Mouse (Mus musculus): ENCODE measurements around the gene Map2k2. TPM values are rescaled to one million over a fixed set of nuclear protein-coding genes. Genes with fewer than 3 reads are reported as not detected.
A peak's percentile ranks its signal among the peaks of the same experiment; 100 is the strongest.

The Map2k2 gene
- total RNA-seq, 2 experiments from 2014 or later, result 129 to 131 TPM

DNA sequence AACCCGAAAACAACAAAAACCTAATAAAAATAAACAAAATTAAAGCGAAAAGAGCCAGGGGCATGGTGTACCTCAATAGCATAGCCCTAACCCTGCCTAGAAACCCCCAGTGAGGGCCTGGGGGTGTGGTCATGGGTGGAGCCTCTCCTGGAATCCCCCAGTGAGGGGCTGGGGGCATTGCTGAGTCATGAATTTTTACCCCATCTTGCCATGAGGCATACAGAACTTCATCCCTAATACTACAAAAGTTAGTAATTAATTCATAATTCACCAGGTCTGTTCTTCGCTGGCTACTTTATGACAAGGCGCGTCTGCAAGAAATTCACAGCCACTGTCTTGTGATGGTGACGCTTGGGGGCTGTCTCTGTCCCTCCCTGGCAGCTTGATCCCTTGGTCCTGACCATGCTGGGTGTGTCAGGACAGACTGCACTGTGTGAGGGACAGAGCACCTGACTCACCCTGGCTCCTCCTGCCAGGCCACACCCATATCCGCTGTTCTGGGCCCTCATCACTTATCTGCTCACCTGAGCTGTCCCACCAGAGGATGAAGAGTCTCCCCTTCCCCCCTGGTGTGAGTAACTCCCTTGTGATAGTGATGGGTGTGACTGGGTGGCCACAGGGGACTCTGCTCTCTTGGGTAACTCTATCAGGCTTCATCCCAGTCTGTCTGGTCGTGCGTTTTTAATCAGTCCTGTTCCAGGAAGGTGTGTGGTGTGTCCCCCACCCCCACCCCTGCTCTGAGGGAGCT, 10.6 kb upstream of the Map2k2 start:
- no peak for DNase-seq
- intact Hi-C loops (cut with DNase I), result no loop called here

DNA sequence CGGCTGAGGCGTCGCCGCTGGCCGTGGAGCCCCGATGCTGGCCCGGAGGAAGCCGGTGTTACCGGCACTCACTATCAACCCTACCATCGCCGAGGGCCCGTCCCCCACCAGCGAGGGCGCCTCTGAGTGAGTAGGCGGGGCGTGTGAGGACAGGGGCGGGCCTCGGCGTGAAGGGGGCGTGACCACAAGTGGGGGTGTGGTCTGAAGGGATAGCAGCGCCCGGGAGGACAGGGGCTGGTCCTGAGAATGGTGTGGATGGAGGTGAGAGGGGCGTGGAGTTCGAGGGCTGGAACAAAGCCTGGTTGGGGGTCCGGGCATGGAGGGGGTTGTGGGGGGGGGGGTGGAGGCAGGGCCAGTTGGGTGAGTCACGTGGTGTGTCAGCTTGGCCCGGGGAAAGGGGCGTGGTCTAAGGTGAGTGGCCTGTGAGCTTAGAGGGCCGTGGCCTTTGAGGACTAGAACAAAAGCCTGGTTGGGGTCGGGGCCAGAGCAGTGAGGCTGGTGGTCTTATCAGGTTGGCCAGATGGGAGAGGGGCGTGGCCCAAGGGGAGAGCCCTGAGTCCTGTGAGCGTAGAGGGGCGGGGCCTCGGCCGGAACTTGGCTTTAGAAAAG, 502 bp downstream of the Map2k2 start:
- peak; percentile 88 to 92 for DNase-seq
- intact Hi-C loops (cut with DNase I), result loop anchor here (2.0 kb wide), 1 partner anchor 27 kb away; no protein-coding TSS in a partner anchor

DNA sequence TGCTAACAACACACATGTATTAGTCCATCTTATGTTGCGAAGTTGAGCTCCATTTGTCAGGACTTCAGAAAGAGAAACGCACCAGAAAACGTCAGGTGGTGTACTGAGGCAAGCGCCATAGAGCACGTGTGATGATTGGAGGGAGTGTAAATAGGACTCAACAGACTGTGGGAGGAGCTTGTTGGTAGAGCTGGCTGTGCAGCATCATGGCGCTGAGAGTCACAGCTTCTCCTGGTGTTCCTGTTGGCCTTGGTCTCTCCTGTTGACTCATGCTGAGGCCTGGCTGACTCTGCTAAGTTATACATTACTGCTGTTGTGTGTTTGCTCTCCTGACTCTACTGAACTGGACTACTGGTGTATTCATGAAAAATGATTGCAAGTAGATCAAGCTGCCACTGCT, 7.2 kb downstream of the Map2k2 start:
- no peak for DNase-seq
- intact Hi-C loops (cut with DNase I), result no loop called here

DNA sequence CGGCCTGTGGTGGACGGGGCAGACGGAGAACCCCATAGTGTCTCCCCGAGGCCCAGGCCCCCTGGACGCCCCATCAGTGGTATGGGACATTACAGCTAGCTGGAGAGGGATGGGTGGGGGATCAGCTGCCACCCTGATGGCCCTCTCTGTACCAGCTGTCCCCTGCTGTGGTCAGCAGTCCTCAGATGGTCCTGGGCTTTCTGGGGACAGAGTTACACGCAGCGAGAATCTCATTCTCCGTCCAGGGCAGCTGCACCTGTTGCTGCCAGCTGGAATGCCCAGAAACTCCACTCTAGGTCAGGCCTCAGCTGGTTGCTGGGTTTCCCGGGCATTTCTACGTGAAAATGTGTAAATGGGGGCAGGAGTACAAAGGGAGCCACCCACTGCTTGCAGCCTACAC, 13.9 kb downstream of the Map2k2 start:
- intact Hi-C loops (cut with DNase I), result no loop called here
- DNase-seq, result no peak

DNA sequence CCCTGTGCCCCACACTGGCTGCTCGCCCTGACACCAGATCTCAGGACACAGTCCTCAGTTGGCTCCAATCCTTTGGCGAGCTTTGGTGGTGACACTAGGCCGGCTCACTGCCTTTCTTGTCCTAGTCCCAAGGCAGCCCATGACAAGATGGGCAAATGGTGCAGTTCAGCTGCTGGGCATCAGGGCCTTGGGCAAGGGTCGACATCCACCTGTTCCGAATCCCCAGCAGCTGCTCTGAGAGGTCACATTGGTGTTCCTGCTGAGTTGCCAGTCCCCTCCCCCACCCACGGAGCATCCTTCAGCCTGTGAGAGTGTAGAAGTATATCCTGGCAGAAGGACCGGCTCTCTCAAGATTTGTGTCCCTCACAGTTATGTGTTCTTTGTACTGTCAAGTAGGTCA, 14.9 kb downstream of the Map2k2 start:
- intact Hi-C loops (cut with DNase I), result no loop called here

DNA sequence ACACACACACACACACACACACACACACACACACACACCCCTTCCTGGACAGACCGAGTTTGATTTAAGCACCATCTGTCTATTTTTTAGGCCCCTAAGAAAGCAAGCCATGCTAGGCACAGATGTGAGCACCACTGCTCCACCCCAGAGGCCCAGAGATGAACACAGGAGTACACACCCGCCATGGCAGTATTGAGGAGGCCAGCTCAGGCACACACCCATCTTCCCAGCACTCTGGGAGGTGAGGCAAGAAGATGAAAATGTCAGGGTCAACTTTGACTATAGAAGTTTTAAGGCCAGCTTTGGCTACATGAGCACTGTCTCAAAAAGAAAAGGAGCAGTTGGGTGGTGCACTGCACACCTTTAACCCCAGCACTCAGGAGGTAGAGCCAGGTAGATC, 17.2 kb downstream of the Map2k2 start:
- no peak for DNase-seq
- intact Hi-C loops (cut with DNase I), result no loop called here

More for the DNA sequence above, 14.9 kb downstream of the Map2k2 start:
- DNase-seq, result no peak

DNA sequence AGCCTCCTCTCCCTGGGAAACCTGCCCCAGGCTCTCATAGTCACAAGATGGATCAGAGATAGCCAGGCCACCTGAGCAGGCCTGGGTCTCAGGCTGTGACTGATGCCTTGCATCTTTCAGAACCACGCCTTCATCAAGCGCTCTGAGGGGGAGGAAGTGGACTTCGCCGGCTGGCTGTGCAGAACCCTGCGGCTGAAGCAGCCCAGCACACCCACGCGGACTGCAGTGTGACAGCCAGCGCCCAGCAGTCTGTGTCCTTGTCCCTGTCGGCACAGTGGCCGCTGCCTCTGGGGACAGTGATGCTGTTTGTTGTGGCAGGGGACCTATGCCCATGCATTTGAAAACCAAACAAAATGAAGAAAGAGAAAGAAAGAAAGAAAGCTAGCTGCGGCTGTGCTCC, 17.8 kb downstream of the Map2k2 start:
- no peak for DNase-seq
- intact Hi-C loops (cut with DNase I), result no loop called here

DNA sequence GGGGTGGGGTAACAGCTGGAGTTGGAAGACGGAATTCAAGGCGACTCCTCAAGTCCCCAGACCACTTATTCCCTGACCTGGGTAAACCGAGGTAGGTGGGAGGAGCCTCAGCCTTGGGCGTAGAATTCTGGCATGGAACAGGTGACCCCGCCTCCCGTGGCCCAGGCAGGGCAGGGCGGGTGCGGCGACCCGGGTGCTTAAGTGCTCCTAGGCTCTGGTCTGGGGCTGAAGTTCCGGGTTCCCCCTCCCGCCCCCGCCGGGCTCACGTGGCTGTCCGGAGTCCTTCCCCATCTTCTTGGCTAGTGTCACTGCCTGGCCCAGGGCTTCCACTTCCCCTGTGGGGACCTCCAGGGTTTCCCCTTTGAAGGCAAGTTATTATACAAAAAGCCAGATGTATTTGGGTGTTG, 28.5 kb downstream of the Map2k2 start:
- intact Hi-C loops (cut with DNase I), result no loop called here
- DNase-seq, result peak; percentile 71 to 75

DNA sequence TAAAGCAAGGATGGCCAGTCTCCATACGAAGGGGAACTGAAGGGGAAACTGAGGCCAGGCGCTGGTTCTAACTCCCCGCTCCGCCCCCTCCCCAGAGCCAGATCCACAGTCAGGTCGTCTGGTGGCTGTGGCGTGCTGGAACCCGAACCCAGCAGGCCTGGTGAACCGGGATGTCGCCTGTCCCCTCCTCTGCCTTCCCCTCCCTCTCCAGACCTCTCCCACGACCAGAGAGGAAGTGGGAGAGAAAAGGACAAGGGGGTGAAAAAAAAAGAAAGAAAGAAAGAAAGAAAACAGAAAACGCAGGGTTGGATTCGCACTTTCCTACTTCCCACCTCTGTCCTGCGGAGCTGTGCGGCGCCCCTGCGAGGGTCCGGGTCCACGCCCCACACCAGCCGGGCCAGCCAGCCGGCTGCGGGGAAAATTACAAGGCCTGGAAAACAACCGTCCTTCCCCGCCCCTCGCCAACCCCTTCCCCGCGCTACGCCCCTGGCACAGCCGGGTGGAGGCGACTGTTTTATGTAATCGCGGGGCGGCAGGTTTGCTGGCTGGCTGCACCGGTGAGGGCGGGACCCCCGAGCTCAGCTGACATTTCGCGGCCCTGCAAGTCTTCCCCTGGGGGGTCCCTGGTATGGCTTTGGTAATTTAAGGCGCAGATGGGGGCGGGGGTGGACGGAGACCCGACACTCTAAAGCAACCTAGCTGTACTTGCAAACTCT, 29.4 kb downstream of the Map2k2 start, which contains the start of gene Zbtb7a:
Zbtb7a (plus strand) TSS at position 255 of the 716 bp plus-strand sequence.
- intact Hi-C loops (cut with DNase I), result loop anchor here (5.0 kb wide), 1 partner anchor 42 kb away; the partner anchor contains the start of gene Eef2
- DNase-seq, result peak in 1 of 2 experiments; percentile 56

DNA sequence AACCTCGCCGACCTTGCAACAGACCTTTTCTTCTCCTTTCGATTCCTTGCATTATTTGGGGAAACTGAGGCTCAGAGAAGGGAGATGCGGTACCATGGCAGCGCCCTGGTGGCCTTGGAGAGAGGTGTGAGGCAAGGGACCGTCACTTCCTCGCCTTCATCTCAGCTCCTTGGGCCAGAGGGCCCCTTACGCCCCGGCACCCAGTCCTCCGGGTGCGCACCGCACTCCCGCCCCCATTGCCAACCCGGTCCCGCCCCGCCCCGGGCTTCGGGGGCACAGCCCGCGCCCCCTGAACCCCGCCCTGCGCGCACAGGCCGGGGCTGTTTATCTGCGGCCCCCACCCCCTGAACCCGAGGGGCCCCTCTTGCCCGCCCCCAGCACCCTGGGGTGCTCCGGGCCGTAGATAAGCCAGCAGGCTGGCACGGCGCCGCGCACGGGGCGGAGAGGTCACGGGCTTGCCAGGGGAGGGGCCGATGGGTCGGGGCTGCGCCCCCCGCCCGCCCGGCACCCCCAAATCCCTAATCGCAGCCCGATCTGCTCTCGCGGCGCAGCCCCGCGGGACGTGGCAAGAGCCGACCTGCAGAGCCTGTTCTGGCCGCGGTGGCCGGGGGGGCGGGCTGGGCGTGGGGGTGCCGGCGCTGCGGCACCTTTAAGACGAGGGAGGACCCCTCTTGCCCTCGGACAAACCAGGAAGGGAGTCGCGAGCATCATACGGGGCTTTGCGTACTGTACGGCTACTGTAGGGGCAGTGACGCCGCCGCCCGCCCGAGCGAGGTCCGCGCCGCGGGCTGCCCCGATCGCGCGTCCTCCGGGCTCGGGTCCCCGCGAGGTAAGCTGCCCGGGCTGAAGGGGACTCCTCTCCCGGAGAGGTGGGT, 30.4 kb downstream of the Map2k2 start:
- intact Hi-C loops (cut with DNase I), result loop anchor here (5.0 kb wide), 1 partner anchor 41 kb away; the partner anchor contains the start of gene Eef2
- DNase-seq, result peak; percentile 85

DNA sequence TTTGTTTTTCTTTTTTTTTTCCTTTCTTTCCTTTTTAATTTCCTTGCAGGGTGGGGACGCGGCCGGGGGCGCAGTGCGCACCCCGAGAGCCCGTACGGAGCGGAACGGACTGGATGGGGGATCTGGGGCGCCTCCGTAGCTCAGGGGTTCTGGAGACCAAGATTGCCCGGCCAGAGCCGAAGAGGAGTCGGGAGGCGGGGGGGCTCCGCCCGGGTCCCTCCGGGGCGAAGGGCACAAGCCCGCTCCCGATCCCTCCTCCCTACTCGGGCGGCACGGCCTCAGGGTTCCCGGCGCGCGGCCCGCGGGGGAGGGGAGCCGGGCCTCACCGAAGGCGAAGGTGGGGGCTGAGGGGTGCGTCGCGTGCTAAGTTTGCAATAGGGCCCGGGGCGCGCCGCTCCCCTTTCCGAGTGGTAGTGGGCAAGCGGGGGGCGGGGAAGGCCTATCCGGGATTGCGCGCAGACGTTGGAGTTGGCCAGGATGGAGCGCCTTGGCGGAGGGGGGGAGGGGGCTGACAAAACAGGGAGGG, 31.1 kb downstream of the Map2k2 start:
- peak; percentile 85 to 88 for DNase-seq
- intact Hi-C loops (cut with DNase I), result loop anchor here (5.0 kb wide), 1 partner anchor 41 kb away; the partner anchor contains the start of gene Eef2

DNA sequence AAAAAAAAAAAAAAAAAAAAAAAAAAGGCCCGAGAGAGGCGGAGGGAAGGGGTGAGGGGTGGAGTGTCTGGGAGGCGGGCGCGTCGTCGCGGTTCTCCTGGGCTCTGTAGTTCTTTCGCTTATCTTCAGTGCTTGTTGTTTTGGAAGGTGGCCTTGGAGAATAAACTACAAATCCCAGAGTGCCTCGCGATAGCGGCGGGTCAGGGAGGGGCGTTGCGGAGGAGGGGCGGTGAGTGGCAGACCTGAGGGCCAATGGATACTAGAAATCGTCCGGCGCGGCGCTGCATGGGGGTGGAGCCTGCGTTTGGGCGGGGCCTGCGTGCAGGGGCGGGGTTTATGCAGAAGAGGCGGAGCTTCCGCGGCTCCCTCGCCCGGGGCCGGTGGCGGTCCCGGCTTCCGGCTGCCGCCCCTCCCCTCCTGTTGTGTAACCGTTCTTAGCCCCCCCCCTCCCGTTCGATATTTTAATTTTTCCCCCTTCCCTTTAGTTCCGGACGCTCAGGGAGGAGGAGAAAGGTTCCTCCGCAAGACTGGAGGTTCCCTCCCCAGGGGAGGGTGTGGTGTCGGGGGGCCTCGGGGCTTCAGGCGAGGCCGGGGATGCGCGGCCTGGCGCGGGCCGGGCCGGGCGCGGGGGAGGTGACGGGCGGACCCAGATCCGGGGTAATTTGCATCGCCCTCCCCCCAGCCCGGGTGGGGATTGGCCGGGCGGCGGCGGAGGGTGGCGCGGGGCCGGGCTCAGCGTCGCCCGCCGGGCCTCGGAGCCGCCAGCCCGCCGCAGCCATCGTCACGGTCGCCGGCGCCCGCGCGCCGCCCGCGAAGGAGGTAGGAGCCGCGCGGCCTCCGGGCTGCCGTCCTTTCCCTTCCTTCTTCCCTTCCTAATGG, 31.8 kb downstream of the Map2k2 start:
- intact Hi-C loops (cut with DNase I), result loop anchor here (5.0 kb wide), 1 partner anchor 40 kb away; the partner anchor contains the start of gene Eef2
- DNase-seq, result peak; percentile 100

DNA sequence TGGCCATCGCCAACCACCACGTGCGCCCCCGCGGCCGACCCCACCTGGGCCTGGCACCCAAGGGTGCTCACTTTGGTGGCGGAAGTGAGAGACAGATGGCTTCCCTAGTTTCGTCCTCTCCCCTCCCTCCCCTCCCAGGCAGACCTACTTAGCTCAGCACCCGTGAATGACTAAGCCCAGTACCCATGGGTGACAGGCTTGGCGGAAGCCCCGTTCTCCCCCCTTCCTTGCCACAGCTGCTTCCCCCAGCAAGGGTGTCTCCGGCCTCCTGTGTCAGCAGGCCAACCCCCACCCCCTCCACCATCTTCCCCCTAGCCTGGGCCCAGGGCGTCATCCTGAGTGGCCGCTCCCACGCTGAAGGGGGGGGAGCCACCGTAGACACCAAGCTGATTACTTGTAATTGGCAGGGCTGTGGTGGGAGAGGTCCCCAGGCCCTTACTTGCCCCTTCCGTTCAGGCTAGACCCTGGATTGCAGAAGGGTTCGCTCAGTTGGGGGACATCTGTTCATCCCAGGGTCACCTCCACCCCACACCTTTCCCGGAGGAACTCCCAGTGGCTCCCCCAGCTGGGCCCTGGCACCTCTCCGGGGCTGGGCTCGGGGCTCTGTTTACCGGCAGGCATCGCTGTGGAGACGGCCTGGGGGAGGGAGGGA, 32.5 kb downstream of the Map2k2 start:
- intact Hi-C loops (cut with DNase I), result loop anchor here (5.0 kb wide), 1 partner anchor 39 kb away; the partner anchor contains the start of gene Eef2
- DNase-seq, result peak; percentile 64 to 65

DNA sequence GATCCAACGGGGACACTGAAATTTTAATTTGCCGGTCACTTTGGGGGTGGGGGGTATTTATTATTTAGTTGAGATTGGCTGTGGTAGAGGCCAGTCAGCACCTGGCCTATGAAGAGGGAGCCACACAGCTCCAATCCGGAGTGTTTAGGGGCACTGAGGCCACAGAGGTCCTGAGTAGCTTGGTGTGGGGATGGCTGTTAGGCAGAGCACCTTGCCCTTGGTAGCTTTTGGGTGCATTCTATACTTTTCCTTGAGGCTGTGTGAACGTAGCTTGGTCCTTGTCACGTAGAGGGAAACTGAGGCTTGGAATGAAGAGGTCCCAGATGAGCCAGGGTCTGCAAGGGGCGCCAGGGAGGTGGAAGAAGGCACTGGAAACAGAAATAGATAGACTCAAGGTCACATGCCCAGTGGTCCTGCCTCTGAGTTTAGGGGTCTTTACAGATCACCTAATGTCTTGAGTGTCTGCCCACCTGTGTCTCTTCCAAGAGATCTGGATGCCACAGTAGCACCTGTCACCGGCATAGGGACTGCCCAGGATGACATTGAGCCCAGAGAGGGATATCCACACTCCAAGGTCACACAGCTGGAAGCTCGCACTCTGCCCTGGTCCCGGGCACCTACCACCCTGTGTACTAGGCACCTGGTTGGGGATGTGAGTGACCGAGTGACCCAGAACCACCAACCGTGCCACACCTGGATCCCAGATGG, 33.3 kb downstream of the Map2k2 start:
- intact Hi-C loops (cut with DNase I), result loop anchor here (5.0 kb wide), 1 partner anchor 38 kb away; the partner anchor contains the start of gene Eef2
- no peak for DNase-seq

DNA sequence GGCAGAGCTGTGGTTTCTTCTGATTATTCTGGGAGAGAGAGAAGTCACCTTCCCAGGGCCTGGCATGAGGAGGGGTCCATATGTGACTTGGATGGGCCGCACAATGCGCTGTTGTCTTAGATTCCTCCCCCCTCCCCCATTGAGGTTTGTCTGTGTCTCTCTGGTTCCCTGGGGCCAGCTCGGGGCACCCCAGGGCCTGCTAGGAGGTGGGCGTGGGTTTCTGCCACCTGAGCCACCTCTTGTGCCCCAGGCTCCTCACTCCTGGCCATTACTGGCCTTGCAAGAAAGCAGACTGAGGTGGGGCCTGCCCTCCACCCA, 33.8 kb downstream of the Map2k2 start:
- intact Hi-C loops (cut with DNase I), result loop anchor here (5.0 kb wide), 1 partner anchor 38 kb away; the partner anchor contains the start of gene Eef2
- DNase-seq, result no peak

DNA sequence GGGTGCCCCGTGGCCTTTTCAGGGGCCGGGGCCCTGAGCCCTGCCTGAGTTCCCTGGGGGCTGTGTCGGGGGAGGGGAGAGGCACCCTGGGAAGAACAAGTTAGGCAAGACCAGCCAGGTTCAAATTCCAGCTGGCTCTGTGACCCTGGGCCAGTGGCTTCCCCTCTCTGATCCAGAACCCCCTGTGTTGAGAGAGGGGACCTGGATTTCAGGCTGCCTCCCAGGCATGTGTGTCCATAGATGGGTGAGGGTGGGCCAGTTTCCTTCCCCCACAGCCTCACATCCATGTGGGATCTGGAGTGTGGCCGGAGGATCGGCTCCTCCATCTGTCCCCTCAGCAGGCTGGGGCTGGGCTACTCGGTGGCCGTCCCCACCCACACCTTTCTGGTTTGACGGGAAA, 34.3 kb downstream of the Map2k2 start:
- no peak for DNase-seq
- intact Hi-C loops (cut with DNase I), result loop anchor here (2.0 kb wide), 1 partner anchor 27 kb away; the partner anchor contains the start of gene Pias4

DNA sequence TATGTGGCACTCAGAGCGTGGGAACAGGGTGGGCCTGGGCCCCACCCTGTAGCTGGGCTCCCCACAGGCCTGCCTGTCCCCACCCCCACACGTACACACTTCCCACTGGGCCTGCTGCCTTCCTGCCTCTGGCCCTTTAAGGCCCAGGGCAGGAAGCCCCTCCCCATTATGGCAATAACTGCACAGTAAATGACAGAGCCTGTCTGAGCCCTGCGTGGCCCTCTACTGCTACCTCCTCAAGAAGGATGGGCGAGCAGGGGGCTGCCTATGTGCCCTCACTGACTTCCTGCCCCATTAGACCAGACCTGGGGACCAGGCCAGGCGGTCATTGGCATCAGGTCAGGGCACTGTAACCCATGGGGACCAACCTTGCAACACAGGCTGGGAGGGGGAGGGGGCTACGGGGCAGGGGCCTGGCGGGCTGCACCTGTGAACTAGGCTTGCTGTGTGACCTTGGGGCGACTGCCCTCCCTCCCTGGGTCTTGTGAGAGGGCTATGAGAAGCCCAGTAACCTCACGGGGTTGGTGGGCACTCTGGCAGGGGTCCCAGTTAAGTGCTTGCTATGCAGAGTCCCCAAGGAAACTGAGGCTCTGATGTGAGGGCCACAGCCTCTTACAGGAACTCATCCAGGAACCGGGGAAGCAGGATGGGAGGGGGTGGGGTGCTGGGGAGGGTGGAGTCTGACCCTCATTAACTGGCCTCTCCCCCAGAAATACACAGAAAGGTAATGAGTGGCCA, 35.2 kb downstream of the Map2k2 start:
- intact Hi-C loops (cut with DNase I), result loop anchor here (2.0 kb wide), 1 partner anchor 26 kb away; the partner anchor contains the start of gene Pias4
- peak; percentile 54 to 63 for DNase-seq
